Comparison of ENCODE assay signal across 9 mouse cellular contexts in genomic region chr11:88155451-88155850, GRCm38 (mm10). TPM values are rescaled to one million over a fixed set of nuclear protein-coding genes. Genes with fewer than 3 reads are reported as not detected.
A peak's percentile ranks its signal among the peaks of the same experiment; 100 is the strongest.
DNase-seq lines count a peak whose midpoint lies in the region; ATAC-seq lines count a peak whose summit lies in the region.
"Had no signal": no experiment of that assay in that cellular context is flagged by ENCODE, and none has a peak within 500 bp of the region (broad histone marks: within the 10 kb centered on the region; RNA-seq: fewer than 3 reads in every experiment).

No protein-coding gene starts in this region.

- no peak overlapping the region for H3K9ac ChIP-seq in embryonic facial prominence, embryonic 15.5 days
- H3K9ac ChIP-seq in heart, embryonic 11.5 days (ENCODE audit: low read depth, low read length): 0 out of 2 replicates have a peak overlapping the region, but pooled peaks have one; percentile 23
- H3K9ac ChIP-seq: midbrain, embryonic 12.5 days had no signal

- no peaks in the 10 kb centered on the region for H3K9me3 ChIP-seq in embryonic facial prominence, embryonic 15.5 days (replicated peaks)
- no peaks in the 10 kb centered on the region for H3K9me3 ChIP-seq in heart, embryonic 11.5 days (replicated peaks; ENCODE audit: control insufficient read depth, low read length)
- H3K9me3 ChIP-seq in limb, embryonic 10.5 days (replicated peaks): no peaks in the 10 kb centered on the region
- H3K9me3 ChIP-seq: midbrain, embryonic 12.5 days had no signal

- 67% methylated on average over 3 of the region's 3 CpGs for WGBS in embryonic facial prominence, embryonic 15.5 days
- 66% methylated on average over 3 of the region's 3 CpGs for WGBS in heart, embryonic 11.5 days (ENCODE audit: insufficient replicate concordance)
- WGBS in limb, embryonic 10.5 days: 64% methylated on average over 3 of the region's 3 CpGs

- H3K4me3 ChIP-seq in embryonic facial prominence, embryonic 15.5 days (replicated peaks): no peak overlapping the region
- H3K4me3 ChIP-seq in heart, embryonic 11.5 days (ENCODE audit: low read depth, low read length): no peak overlapping the region
- H3K4me3 ChIP-seq in limb, embryonic 10.5 days: no peak overlapping the region
- H3K4me3 ChIP-seq: midbrain, embryonic 12.5 days had no signal

- H3K4me2 ChIP-seq in embryonic facial prominence, embryonic 15.5 days (replicated peaks): no peak overlapping the region
- no peak overlapping the region for H3K4me2 ChIP-seq in heart, embryonic 11.5 days
- H3K4me2 ChIP-seq: midbrain, embryonic 12.5 days had no signal

- H3K36me3 ChIP-seq in embryonic facial prominence, embryonic 15.5 days: no peaks in the 10 kb centered on the region
- no peaks in the 10 kb centered on the region for H3K36me3 ChIP-seq in heart, embryonic 11.5 days (ENCODE audit: control insufficient read depth, insufficient read depth, low read length)
- 0 out of 2 replicates have a peak, but pooled peaks cover 3% of the 10 kb centered on the region for H3K36me3 ChIP-seq in limb, embryonic 10.5 days
- H3K36me3 ChIP-seq: midbrain, embryonic 12.5 days had no signal

- peaks cover 76% of the 10 kb centered on the region for H3K4me1 ChIP-seq in embryonic facial prominence, embryonic 15.5 days
- peaks cover 64% of the 10 kb centered on the region for H3K4me1 ChIP-seq in heart, embryonic 11.5 days (ENCODE audit: control insufficient read depth, insufficient read depth, low read length)
- peaks cover 88% of the 10 kb centered on the region for H3K4me1 ChIP-seq in limb, embryonic 10.5 days

- peak overlapping the region; percentile 31; the same call in 1 of the 2 replicates for H3K27ac ChIP-seq in embryonic facial prominence, embryonic 15.5 days (replicated peaks)
- H3K27ac ChIP-seq in heart, embryonic 11.5 days (ENCODE audit: low read depth, low read length): peak overlapping the region; percentile 50
- peak overlapping the region; percentile 79 for H3K27ac ChIP-seq in limb, embryonic 10.5 days
- H3K27ac ChIP-seq: midbrain, embryonic 12.5 days had no signal

- intact Hi-C loops in left cerebral cortex, postnatal 14 days (cut with DNase I): no loop called here
- intact Hi-C loops in left cerebral cortex, postnatal 36 days (cut with DNase I): no loop called here

- ATAC-seq in embryonic facial prominence, embryonic 15.5 days (ENCODE audit: insufficient number of reproducible peaks, low FRiP score, low TSS enrichment, low read depth): no peak
- ATAC-seq in heart, embryonic 11.5 days (replicated peaks; ENCODE audit: insufficient number of reproducible peaks, low FRiP score, low TSS enrichment): no peak

- DNase-seq in left cerebral cortex, postnatal 14 days (ENCODE audit: low spot score in 2 of 2): peak; percentile 33 to 55
- no peak for DNase-seq in left cerebral cortex, postnatal 36 days (ENCODE audit: low spot score in 2 of 2)
- no peak for DNase-seq in limb, embryonic 10.5 days (ENCODE audit: low spot score)
- no peak for DNase-seq in urinary bladder, postnatal 4 days (ENCODE audit: low spot score in 2 of 2)
- DNase-seq in embryo, embryonic 10.5 days (ENCODE audit: low spot score): no peak
- no peak for DNase-seq in yolk sac, embryonic 10.5 days (ENCODE audit: low spot score)

- no peaks in the 10 kb centered on the region for H3K27me3 ChIP-seq in embryonic facial prominence, embryonic 15.5 days
- no peaks in the 10 kb centered on the region for H3K27me3 ChIP-seq in heart, embryonic 11.5 days (ENCODE audit: control insufficient read depth, insufficient read depth, low read length)
- H3K27me3 ChIP-seq in limb, embryonic 10.5 days (ENCODE audit: low read depth, poor library complexity, severe bottlenecking): no peaks in the 10 kb centered on the region

RNA-seq across cellular contexts. Expression of gene Mrps23, which starts 48.7 kb away (rescaled TPM):
- total RNA-seq in left cerebral cortex, postnatal 14 days (2021): 10 to 100 TPM; 68.6 to 75.4 TPM
- total RNA-seq in left cerebral cortex, postnatal 36 days (2021): 10 to 100 TPM; 59.5 to 71.0 TPM
- 58.4 and 61.6 TPM in 2 replicates for polyA plus RNA-seq in embryonic facial prominence, embryonic 15.5 days (2015; fragmentation: Nextera tagmentation; extraction: Ambion mirVana)
- 87.3 and 88.4 TPM in 2 replicates for polyA plus RNA-seq in heart, embryonic 11.5 days (2014; fragmentation: Nextera tagmentation; extraction: Ambion mirVana)
- 57.9 and 68.1 TPM in 2 replicates for polyA plus RNA-seq in limb, embryonic 10.5 days (2016; fragmentation: Nextera tagmentation; extraction: Ambion mirVana)

RNA-seq across cellular contexts. Expression of gene Cuedc1, which starts 57.6 kb away (rescaled TPM):
- total RNA-seq in left cerebral cortex, postnatal 14 days (2021): 10 to 100 TPM; 28.2 TPM
- 10 to 100 TPM; 23.9 to 31.7 TPM for total RNA-seq in left cerebral cortex, postnatal 36 days (2021)
- 35.4 and 38.7 TPM in 2 replicates for polyA plus RNA-seq in embryonic facial prominence, embryonic 15.5 days (2015; fragmentation: Nextera tagmentation; extraction: Ambion mirVana)
- 11.6 and 11.7 TPM in 2 replicates for polyA plus RNA-seq in heart, embryonic 11.5 days (2014; fragmentation: Nextera tagmentation; extraction: Ambion mirVana)
- 15.0 and 22.6 TPM in 2 replicates for polyA plus RNA-seq in limb, embryonic 10.5 days (2016; fragmentation: Nextera tagmentation; extraction: Ambion mirVana)

Comparison
In these comparisons a context has a peak if more than half of its experiments do, and no peak if none do; other contexts are left out.
1. DNase-seq: peak in left cerebral cortex, postnatal 14 days (2 of 2); none in left cerebral cortex, postnatal 36 days (0 of 2), limb, embryonic 10.5 days (single experiment), urinary bladder, postnatal 4 days (0 of 2), embryo, embryonic 10.5 days (single experiment) and yolk sac, embryonic 10.5 days (single experiment).
2. Peak in every context shown above with its lines, with median percentiles within 50 percentile points of each other: H3K27ac ChIP-seq.